Mouse (Mus musculus) MEL (cell line): ENCODE results near the gene Gsta3.

Experiments
- BHLHE40 ChIP-seq: IDR thresholded peaks from 2 replicates; pipeline ENCODE4 v1.6.1; 2012; ENCODE audit warnings: low read depth, mild to moderate bottlenecking, inconsistent platforms, low read length, improper control_type of control experiment, borderline replicate concordance
- CTCF ChIP-seq, 3 experiments: IDR thresholded peaks in 2 of 3; conservative IDR thresholded peaks in 1 of 3; 2 replicates each; pipeline ENCODE4 v1.5.1; 2011 to 2012; ENCODE audit warnings: low read length in 3 of 3, low read depth in 2 of 3, mild to moderate bottlenecking in 2 of 3, improper control_type of control experiment in 1 of 3, inconsistent platforms in 1 of 3, mixed read lengths in 1 of 3, moderate library complexity in 1 of 3; ENCODE audit not compliant: control insufficient read depth in 1 of 3, insufficient read depth in 1 of 3, poor library complexity in 1 of 3, severe bottlenecking in 1 of 3
- E2F4 ChIP-seq: IDR thresholded peaks from 2 replicates; pipeline ENCODE4 v1.6.1; 2011; ENCODE audit warnings: low read depth, low read length, improper control_type of control experiment, borderline replicate concordance
- EP300 ChIP-seq, 2 experiments: IDR thresholded peaks; 2 replicates each; pipeline ENCODE4 v1.6.1; 2011; ENCODE audit warnings: improper control_type of control experiment in 2 of 2, low read length in 2 of 2, low read depth in 1 of 2, mild to moderate bottlenecking in 1 of 2
- MAZ ChIP-seq: IDR thresholded peaks from 2 replicates; pipeline ENCODE4 v1.6.1; 2012; ENCODE audit warnings: low read depth, mild to moderate bottlenecking, inconsistent platforms, low read length, improper control_type of control experiment
- POLR2A ChIP-seq, 2 experiments: IDR thresholded peaks; 2 replicates each; pipeline ENCODE4 v1.6.1; 2011 to 2012; ENCODE audit warnings: low read length in 2 of 2, mild to moderate bottlenecking in 2 of 2, control low read depth in 1 of 2, improper control_type of control experiment in 1 of 2, low read depth in 1 of 2, moderate library complexity in 1 of 2; ENCODE audit not compliant: control insufficient read depth in 1 of 2, insufficient read depth in 1 of 2, poor library complexity in 1 of 2
- POLR2AphosphoS5 ChIP-seq: IDR thresholded peaks from 2 replicates; pipeline ENCODE4 v1.6.1; 2012; ENCODE audit warnings: low read depth, borderline replicate concordance, mild to moderate bottlenecking, inconsistent platforms, low read length, moderate library complexity, mixed read lengths
- RAD21 ChIP-seq: IDR thresholded peaks from 2 replicates; pipeline ENCODE4 v1.6.1; 2011; ENCODE audit warnings: mild to moderate bottlenecking, low read depth, low read length, improper control_type of control experiment
- RCOR1 ChIP-seq: IDR thresholded peaks from 2 replicates; pipeline ENCODE4 v1.6.1; 2012; ENCODE audit warnings: low read depth, mild to moderate bottlenecking, inconsistent platforms, low read length, improper control_type of control experiment
- SIN3A ChIP-seq: IDR thresholded peaks from 2 replicates; pipeline ENCODE4 v1.6.1; 2012; ENCODE audit warnings: low read length, improper control_type of control experiment, inconsistent platforms
- TAL1 ChIP-seq: IDR thresholded peaks from 2 replicates; pipeline ENCODE4 v1.6.1; 2012; ENCODE audit warnings: mild to moderate bottlenecking, inconsistent platforms, low read length, moderate library complexity, mixed read lengths
- USF2 ChIP-seq, 2 experiments: IDR thresholded peaks; 2 replicates each; pipeline ENCODE4 v1.6.1; 2011 to 2012; ENCODE audit warnings: improper control_type of control experiment in 2 of 2, low read length in 2 of 2, borderline replicate concordance in 1 of 2, inconsistent platforms in 1 of 2, low read depth in 1 of 2, mild to moderate bottlenecking in 1 of 2; ENCODE audit not compliant: insufficient read depth in 1 of 2

- TF ChIP-seq POLR2A (IDR thresholded peaks at IDR 0.05; ENCODE audit: control insufficient read depth in 1 of 2, insufficient read depth in 1 of 2, low read depth in 1 of 2, low read length in 2 of 2, poor library complexity in 1 of 2), result no peak
- no peak for TF ChIP-seq POLR2AphosphoS5
- no peak for TF ChIP-seq MAZ
- TF ChIP-seq USF2 (IDR thresholded peaks at IDR 0.05; ENCODE audit: borderline replicate concordance in 1 of 2, insufficient read depth in 1 of 2, low read depth in 1 of 2, low read length in 2 of 2), result no peak
- TF ChIP-seq SIN3A, result no peak
- TF ChIP-seq E2F4, result no peak
- no peak for TF ChIP-seq RCOR1
- TF ChIP-seq CTCF (IDR thresholded peaks at IDR 0.05 in 2 of 3, conservative IDR thresholded peaks at IDR 0.05 in 1 of 3; ENCODE audit: control insufficient read depth in 1 of 3, insufficient read depth in 1 of 3, low read depth in 2 of 3, low read length in 3 of 3, poor library complexity in 1 of 3, severe bottlenecking in 1 of 3), result no peak
- no peak for TF ChIP-seq EP300 (IDR thresholded peaks at IDR 0.05; ENCODE audit: low read depth in 1 of 2, low read length in 2 of 2)
- no peak for TF ChIP-seq BHLHE40
- TF ChIP-seq TAL1, result no peak
- no peak for TF ChIP-seq RAD21
Measured at GRCm38 (mm10) chr1:21280306-21280705, 39.9 kb downstream of the Gsta3 start.
